Mouse (Mus musculus) subcutaneous adipose tissue, adult 2 months (tissue): ENCODE measurements around the gene Phykpl. TPM values are rescaled to one million over a fixed set of nuclear protein-coding genes. Genes with fewer than 3 reads are reported as not detected.

Experiments
- polyA plus RNA-seq: library from polyadenylated mRNA; depleted of rRNA; stranded (reverse); fragments of >200 nt; gene quantifications from 2 replicates; pipeline ENCODE4 v1.2.3, GENCODE M21; 2012; ENCODE audit warnings: low replicate concordance; rRNA removed

Phykpl gene
- 26.8 and 30.8 TPM in 2 replicates for polyA plus RNA-seq

GRCm38 (mm10) chr11:51584431-51585248 is at the start of gene Phykpl:
Gene Phykpl (plus strand): TSS chr11:51584757.

GRCm38 (mm10) chr11:51606447-51607095 is 22.0 kb downstream of the Phykpl start, which contains the start of gene Hnrnpab:
Gene Hnrnpab (minus strand): TSS chr11:51606847.

GRCm38 (mm10) chr11:51619409-51620060 is 35.0 kb downstream of the Phykpl start, which contains the start of gene Nhp2:
Gene Nhp2 (plus strand): TSS chr11:51619735.

DNA sequence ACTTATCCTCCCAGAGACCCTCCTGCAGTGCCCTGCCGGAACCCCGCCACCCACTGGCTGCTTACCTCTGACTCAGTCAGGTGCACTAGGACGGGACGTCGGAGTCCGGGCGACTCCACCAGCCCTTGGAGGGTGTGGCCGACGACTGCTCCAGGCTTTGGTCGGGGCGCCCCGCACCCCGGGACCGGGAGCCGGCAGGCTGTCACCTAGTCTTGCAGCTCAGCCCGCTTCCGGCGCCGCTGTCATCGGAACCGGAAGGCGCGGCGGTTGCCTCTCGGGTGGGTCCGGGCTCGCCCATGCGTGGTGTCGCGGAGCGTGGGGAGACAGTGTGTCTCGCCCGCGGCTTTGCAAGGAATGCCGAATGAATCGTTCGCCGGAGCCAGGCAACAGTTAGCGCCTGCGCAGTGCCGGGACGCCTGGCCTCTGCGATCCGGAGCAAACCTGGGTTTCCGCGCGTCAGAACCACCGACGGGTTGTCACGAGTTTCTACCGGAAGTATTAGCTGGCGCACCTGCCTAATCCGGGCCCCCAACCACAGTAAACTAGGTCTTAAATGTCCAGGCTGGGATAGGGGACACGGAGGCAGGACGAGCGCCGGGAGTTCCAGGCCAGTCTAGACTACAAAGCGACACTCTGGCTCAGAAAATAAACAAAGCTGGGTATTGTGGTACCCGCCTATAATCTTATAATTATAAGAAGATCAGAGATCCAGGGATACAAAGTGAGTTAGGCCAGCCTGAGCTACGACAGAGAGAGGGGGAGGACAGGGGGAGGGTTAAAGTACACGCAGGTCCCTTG is 51.2 kb downstream of the Phykpl start, which contains the start of gene Rmnd5b:
TSS of gene Rmnd5b (minus strand) at position 372 of the 798 bp plus-strand sequence.

DNA sequence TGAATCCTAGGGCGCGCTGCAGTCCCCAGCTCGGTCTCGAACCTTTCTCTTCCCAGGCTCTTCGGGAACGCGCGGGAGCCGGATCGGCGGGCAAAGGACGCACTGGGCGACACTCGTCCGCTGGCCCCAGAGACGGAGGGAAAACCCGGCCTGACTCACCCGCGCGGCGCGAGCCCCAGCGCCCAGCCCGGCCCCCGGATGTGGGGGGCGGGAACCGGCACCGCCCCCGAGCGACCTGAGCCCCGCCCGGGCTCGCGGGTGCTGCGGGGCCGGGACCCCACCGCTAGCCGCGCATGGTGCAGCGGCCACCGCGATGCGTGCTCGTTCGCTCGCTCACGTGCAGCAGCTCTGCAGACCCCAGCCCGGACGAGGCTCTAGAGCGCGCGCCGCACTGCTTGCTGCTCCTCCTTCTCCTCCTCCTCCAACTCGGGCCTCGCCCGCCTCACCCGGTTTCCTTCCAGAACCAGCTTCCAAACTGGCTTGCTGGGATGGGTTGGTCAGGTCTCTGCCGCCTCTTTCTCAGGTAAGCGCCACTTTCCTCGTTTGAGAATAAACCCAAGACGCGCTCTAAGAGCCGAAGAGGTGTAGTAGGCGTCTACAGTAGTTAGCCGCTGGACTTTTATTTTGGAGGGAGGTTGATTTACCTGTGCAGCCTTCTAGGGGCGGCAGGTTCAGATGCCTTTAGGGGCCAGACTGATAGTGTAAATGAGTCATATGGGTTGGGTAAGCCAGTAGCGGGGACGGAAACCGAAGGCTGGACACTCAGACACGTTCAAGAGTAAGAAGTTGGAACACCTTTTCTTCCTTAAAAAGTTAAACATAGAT is 66.3 kb downstream of the Phykpl start, which contains the start of the genes N4bp3 and D930048N14Rik:
TSS of gene N4bp3 (minus strand) at position 152 of the 825 bp plus-strand sequence.
TSS of gene D930048N14Rik (plus strand) at position 264 of the 825 bp plus-strand sequence.

Other genes starting within 250 kb of the Phykpl start
- gene Hnrnpab, start 22.1 kb downstream of the Phykpl start, polyA plus RNA-seq = 67.6 and 270 TPM in 2 replicates
- gene Nhp2, start 35.0 kb downstream of the Phykpl start, polyA plus RNA-seq = 48.2 and 92.9 TPM in 2 replicates
- gene Rmnd5b, start 51.1 kb downstream of the Phykpl start, polyA plus RNA-seq = 52.2 and 111 TPM in 2 replicates
- 21.2 and 22.9 TPM in 2 replicates for gene N4bp3, start 66.1 kb downstream of the Phykpl start, polyA plus RNA-seq
- 14.2 and 16.8 TPM in 2 replicates for gene D930048N14Rik, start 66.2 kb downstream of the Phykpl start, polyA plus RNA-seq
- 19.7 and 32.1 TPM in 2 replicates for gene 0610009B22Rik, start 104.1 kb downstream of the Phykpl start, polyA plus RNA-seq
- 18.3 and 19.8 TPM in 2 replicates for gene Sec24a, start 178.9 kb downstream of the Phykpl start, polyA plus RNA-seq
- gene Sar1b, start 178.9 kb downstream of the Phykpl start, polyA plus RNA-seq = 25.9 and 37.9 TPM in 2 replicates